Mouse (Mus musculus) erythroblast, embryonic 14.5 days (primary cell): Measurements from ENCODE around the gene Olfr389. TPM values are rescaled to one million over a fixed set of nuclear protein-coding genes. Genes with fewer than 3 reads are reported as not detected.

Source experiments
- H3K27me3 ChIP-seq: 2 replicates; pipeline ENCODE4 v1.6.1; 2012; ENCODE audit warnings: inconsistent platforms; ENCODE audit not compliant: control insufficient read depth
- H3K36me3 ChIP-seq: 2 replicates; pipeline ENCODE4 v1.6.1; 2012; ENCODE audit warnings: mild to moderate bottlenecking, inconsistent platforms; ENCODE audit not compliant: control insufficient read depth
- H3K4me1 ChIP-seq: 2 replicates; pipeline ENCODE4 v1.6.1; 2012; ENCODE audit warnings: inconsistent platforms; ENCODE audit not compliant: control insufficient read depth
- H3K4me3 ChIP-seq: replicated peaks from 2 replicates; pipeline ENCODE3; 2012; ENCODE audit warnings: moderate library complexity, mild to moderate bottlenecking, inconsistent platforms
- H3K9me3 ChIP-seq: 2 replicates; pipeline ENCODE4 v1.6.1; 2012; ENCODE audit warnings: low read length, inconsistent platforms, mixed read lengths; ENCODE audit not compliant: control insufficient read depth
- GATA1 ChIP-seq: IDR thresholded peaks from 2 replicates; pipeline ENCODE4 v1.6.1; 2012; ENCODE audit warnings: low read length, inconsistent platforms, mixed read lengths
- TAL1 ChIP-seq: IDR thresholded peaks from 3 replicates; pipeline ENCODE4 v1.6.1; 2012; ENCODE audit warnings: low read length, inconsistent platforms, mixed read lengths
- polyA plus RNA-seq: library from polyadenylated mRNA; stranded (reverse); fragments of >175 nt; gene quantifications from 2 replicates; pipeline ENCODE4 v1.2.3, GENCODE M21; 2012

The Olfr389 gene
- polyA plus RNA-seq: not detected in 2 replicates

DNA sequence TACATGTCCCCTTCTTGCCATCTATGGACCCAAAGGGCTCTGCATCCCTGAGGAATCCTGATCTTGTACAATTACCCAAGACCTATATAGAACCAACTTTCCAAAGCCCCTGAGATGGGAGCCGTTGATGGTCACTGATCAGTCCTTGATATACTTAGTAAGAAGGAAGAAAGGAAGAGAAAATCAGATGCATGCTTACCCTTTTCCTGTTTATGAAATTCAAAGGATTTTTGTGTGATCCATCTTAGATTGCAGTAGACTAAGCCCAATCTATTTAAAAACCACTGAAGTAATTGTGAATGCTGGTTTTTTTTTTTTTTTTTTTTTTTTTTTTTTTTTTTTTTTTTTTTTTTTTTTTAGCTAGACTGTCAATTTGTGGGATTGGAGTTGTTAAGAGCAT, at the start of gene Olfr389:
Gene Olfr389, minus strand, starts transcription at position 101 of the 400 bp plus-strand sequence.
- no peak for TF ChIP-seq TAL1
- TF ChIP-seq GATA1: no peak
- no peaks in the 10 kb centered on the region for H3K4me1 ChIP-seq
- no peaks in the 10 kb centered on the region for H3K27me3 ChIP-seq
- no peaks in the 10 kb centered on the region for H3K36me3 ChIP-seq
- no peak within 1 kb of the TSS for H3K4me3 ChIP-seq
- H3K9me3 ChIP-seq: no peaks in the 10 kb centered on the region

DNA sequence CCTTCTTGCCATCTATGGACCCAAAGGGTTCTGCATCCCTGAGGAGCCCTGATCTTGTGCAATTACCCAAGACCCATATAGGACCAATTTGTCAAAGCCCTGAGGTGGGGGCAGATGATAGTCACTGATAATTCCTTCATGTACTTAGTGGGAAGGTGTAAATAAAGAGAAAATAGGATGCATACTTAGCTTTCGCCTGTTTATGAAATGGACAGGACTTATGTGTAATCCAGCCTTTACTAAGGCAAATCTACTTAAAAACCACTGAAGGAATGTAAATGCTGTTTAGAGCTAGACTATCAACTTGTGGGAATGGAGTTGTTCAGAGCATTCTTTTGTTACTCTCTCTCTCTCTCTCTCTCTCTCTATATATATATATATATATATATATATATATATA, 36.4 kb upstream of the Olfr389 start, which contains the start of gene Olfr392:
Gene Olfr392, minus strand, starts transcription at position 101 of the 400 bp plus-strand sequence.
- H3K36me3 ChIP-seq: no peaks in the 10 kb centered on the region

DNA sequence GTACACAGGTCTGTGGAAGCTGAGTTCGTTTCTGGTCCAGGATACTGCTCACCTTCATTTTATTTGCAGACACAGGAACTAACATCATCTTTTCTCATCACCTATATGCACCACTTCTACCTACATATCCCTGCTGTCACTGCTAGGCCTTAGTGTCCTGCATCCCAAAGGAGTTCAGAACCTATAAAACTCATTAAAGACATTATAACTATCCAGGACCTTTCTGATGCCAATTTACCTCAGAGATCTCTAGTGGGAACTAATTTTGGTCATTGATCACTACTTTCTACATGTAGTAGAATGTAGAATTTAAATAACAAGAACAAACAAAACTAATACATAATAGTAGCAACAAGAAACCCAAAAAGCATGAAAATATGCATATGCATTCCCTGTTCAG, 22.4 kb upstream of the Olfr389 start, which contains the start of gene Olfr391-ps:
Gene Olfr391-ps, minus strand, starts transcription at position 101 of the 400 bp plus-strand sequence.
- no peaks in the 10 kb centered on the region for H3K4me1 ChIP-seq
- no peaks in the 10 kb centered on the region for H3K36me3 ChIP-seq
- no peak within 1 kb of the TSS for H3K4me3 ChIP-seq
- no peak for TF ChIP-seq TAL1
- TF ChIP-seq GATA1: no peak
- H3K9me3 ChIP-seq: peaks cover 2% of the 10 kb centered on the region
- no peaks in the 10 kb centered on the region for H3K27me3 ChIP-seq

More for the DNA sequence above, 36.4 kb upstream of the Olfr389 start, which contains the start of gene Olfr392:
- Histone ChIP-seq H3K27me3 (no peaks in the 10 kb centered on the region), H3K4me1 (no peaks in the 10 kb centered on the region), H3K9me3 (peaks cover 3% of the 10 kb centered on the region; the same call in 1 of the 2 replicates), H3K4me3 (no peak within 1 kb of the TSS)
- TF ChIP-seq TAL1: no peak
- TF ChIP-seq GATA1: no peak

DNA sequence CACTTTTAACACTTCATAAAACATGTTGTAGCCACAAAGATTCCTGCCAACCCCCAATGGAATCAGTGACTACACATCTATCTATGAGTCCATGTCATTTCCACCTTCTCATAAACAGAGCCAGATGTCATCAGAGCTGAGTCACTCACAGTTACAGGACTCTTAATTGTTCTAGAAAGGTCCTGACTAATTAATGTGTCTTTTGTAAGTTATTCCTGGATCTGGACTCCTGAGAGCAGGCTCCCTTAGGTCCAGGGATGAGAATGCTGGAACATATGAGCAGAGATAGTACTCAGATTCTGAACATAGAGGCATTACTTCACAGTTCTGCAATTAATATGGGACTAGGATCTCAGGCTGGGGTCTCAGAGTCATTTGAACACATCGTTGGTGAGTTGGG, 2.2 kb upstream of the Olfr389 start, which contains the start of gene Olfr390:
Gene Olfr390, plus strand, starts transcription at position 301 of the 400 bp plus-strand sequence.
- no peak within 1 kb of the TSS for H3K4me3 ChIP-seq
- no peak for TF ChIP-seq GATA1
- no peak for TF ChIP-seq TAL1
- H3K4me1 ChIP-seq: no peaks in the 10 kb centered on the region
- H3K36me3 ChIP-seq: no peaks in the 10 kb centered on the region
- H3K27me3 ChIP-seq: no peaks in the 10 kb centered on the region
- no peaks in the 10 kb centered on the region for H3K9me3 ChIP-seq

DNA sequence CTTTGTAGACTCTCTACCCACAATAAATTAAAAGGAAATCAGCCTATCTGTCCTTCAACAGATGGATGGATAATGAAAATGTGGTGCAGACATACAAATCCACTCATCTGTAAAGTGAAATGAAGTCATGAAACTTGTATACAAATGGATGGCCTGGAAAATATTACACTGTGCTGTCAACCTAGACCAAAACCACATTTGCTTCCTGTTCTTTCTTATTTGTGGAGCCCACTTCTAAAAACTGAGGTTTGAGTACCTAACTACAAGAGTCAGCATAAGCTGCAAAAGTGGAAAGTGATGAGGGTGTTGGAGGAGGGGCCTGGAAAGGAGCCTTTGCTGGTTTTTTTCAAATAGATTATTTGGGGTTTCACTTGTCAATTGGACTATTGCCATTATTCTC, 21.4 kb downstream of the Olfr389 start:
- Histone ChIP-seq H3K9me3 (peaks cover 8% of the 10 kb centered on the region), H3K36me3 (no peaks in the 10 kb centered on the region), H3K27me3 (no peaks in the 10 kb centered on the region), H3K4me1 (no peaks in the 10 kb centered on the region), H3K4me3 (no peak overlapping the region)
- no peak for TF ChIP-seq GATA1
- no peak for TF ChIP-seq TAL1

Other genes starting within 250 kb of the Olfr389 start
- not detected in 2 replicates for gene Olfr385, start 187.7 kb downstream of the Olfr389 start, polyA plus RNA-seq
- not detected in 2 replicates for gene Olfr384, start 182.1 kb downstream of the Olfr389 start, polyA plus RNA-seq
- gene Zfp735, start 91.9 kb downstream of the Olfr389 start, polyA plus RNA-seq: not detected in 2 replicates
- gene Olfr390, start 2.3 kb upstream of the Olfr389 start, polyA plus RNA-seq: not detected in 2 replicates
- gene Olfr391-ps, start 22.3 kb upstream of the Olfr389 start, polyA plus RNA-seq: not detected in 2 replicates
- not detected in 2 replicates for gene Olfr392, start 36.3 kb upstream of the Olfr389 start, polyA plus RNA-seq
- not detected in 2 replicates for gene Olfr393, start 70.7 kb upstream of the Olfr389 start, polyA plus RNA-seq
- gene Olfr394, start 110.1 kb upstream of the Olfr389 start, polyA plus RNA-seq: not detected in 2 replicates
- gene Olfr395, start 128.6 kb upstream of the Olfr389 start, polyA plus RNA-seq: not detected in 2 replicates
- gene Olfr23, start 156.0 kb upstream of the Olfr389 start, polyA plus RNA-seq: not detected in 2 replicates
- gene Olfr397, start 180.1 kb upstream of the Olfr389 start, polyA plus RNA-seq: not detected in 2 replicates
- gene Olfr398, start 209.7 kb upstream of the Olfr389 start, polyA plus RNA-seq: not detected in 2 replicates